Mouse (Mus musculus) kidney, embryonic 15.5 days (tissue): Measurements from ENCODE around the gene Gm10413. TPM values are rescaled to one million over a fixed set of nuclear protein-coding genes. Genes with fewer than 3 reads are reported as not detected.
"Not testable (repeated sequence)": the region's sequence is repeated elsewhere in the genome, so short reads cannot be mapped to it uniquely, and the experiment has no call there.

ENCODE experiments used
- ATAC-seq: fragments of 200-750 bp; cut with Nextera tagmentation; replicated peaks from 2 replicates; pipeline ENCODE4 v1.8.0; 2017; ENCODE audit warnings: moderate TSS enrichment; ENCODE audit not compliant: low FRiP score
- H3K27ac ChIP-seq: fragments of 300-500 bp; sonication (generic); 2 replicates; pipeline ENCODE4 v1.5.1; 2015; ENCODE audit warnings: mild to moderate bottlenecking, inconsistent platforms
- H3K27me3 ChIP-seq: fragments of 300-500 bp; sonication (generic); 2 replicates; pipeline ENCODE4 v1.6.1; 2015; ENCODE audit warnings: inconsistent platforms
- H3K36me3 ChIP-seq: fragments of 300-500 bp; sonication (generic); 2 replicates; pipeline ENCODE4 v1.6.1; 2015; ENCODE audit warnings: inconsistent platforms
- H3K4me1 ChIP-seq: fragments of 300-500 bp; sonication (generic); 2 replicates; pipeline ENCODE4 v1.6.1; 2015; ENCODE audit warnings: inconsistent platforms
- H3K4me2 ChIP-seq: fragments of 300-500 bp; sonication (generic); 2 replicates; pipeline ENCODE4 v1.6.1; 2015; ENCODE audit warnings: moderate library complexity, mild to moderate bottlenecking, inconsistent platforms
- H3K4me3 ChIP-seq: fragments of 300-500 bp; sonication (generic); replicated peaks from 2 replicates; pipeline ENCODE4 v1.5.1; 2015; ENCODE audit warnings: mild to moderate bottlenecking, inconsistent platforms
- H3K9ac ChIP-seq: fragments of 300-500 bp; sonication (generic); 2 replicates; pipeline ENCODE4 v1.6.1; 2015; ENCODE audit warnings: mild to moderate bottlenecking, inconsistent platforms
- H3K9me3 ChIP-seq: fragments of 300-500 bp; sonication (generic); replicated peaks from 2 replicates; pipeline ENCODE4 v1.6.1; 2016; ENCODE audit warnings: inconsistent platforms
- WGBS: fragments of 180-500 bp; shearing (Covaris S2); methylation state at CpG from one replicate; pipeline ENCODE4 v1.1.7; 2015; ENCODE audit warnings: mixed read lengths; 5-methylcytosine and 5-hydroxymethylcytosine counted together
- polyA plus RNA-seq: library from polyadenylated mRNA; unstranded; fragments of >200 nt; fragmentation: Nextera tagmentation; extraction: Ambion mirVana; gene quantifications from 2 replicates; pipeline ENCODE4 v1.2.1, GENCODE M21; 2015

Gm10413 gene
- not detected in 2 replicates for polyA plus RNA-seq

- not testable (repeated sequence) for ATAC-seq, H3K9me3 ChIP-seq, H3K27me3 ChIP-seq, H3K9ac ChIP-seq, H3K4me1 ChIP-seq, H3K4me3 ChIP-seq, H3K4me2 ChIP-seq, H3K36me3 ChIP-seq, H3K27ac ChIP-seq
- no CpG with 5 or more reads among the region's 2 CpGs for WGBS
Observed at GRCm38 (mm10) chr14:3394793-3395192, at the start of gene Gm10413. Gm10413 (plus strand) TSS chr14:3395093.

GRCm38 (mm10) chr14:3412314-3412713 is 17.4 kb downstream of the Gm10413 start, which contains the start of gene Gm10409:
Gm10409 (plus strand) TSS chr14:3412614.
- H3K4me1 ChIP-seq, H3K36me3 ChIP-seq, ATAC-seq, H3K27me3 ChIP-seq, H3K27ac ChIP-seq, H3K4me2 ChIP-seq, H3K9me3 ChIP-seq, H3K4me3 ChIP-seq, H3K9ac ChIP-seq: not testable (repeated sequence)
- no CpG with 5 or more reads among the region's 32 CpGs for WGBS

GRCm38 (mm10) chr14:3427803-3428202 is 32.9 kb downstream of the Gm10413 start, which contains the start of gene Gm3005:
Gm3005 (plus strand) TSS chr14:3428103.
- H3K4me1 ChIP-seq, H3K4me2 ChIP-seq, H3K4me3 ChIP-seq, H3K36me3 ChIP-seq, ATAC-seq, H3K27me3 ChIP-seq, H3K27ac ChIP-seq, H3K9ac ChIP-seq, H3K9me3 ChIP-seq: not testable (repeated sequence)
- WGBS = no CpG with 5 or more reads among the region's 2 CpGs

- not testable (repeated sequence) for ATAC-seq, H3K27ac ChIP-seq, H3K9me3 ChIP-seq, H3K4me3 ChIP-seq, H3K4me2 ChIP-seq, H3K36me3 ChIP-seq, H3K9ac ChIP-seq, H3K4me1 ChIP-seq, H3K27me3 ChIP-seq
- no CpG with 5 or more reads among the region's 3 CpGs for WGBS
Observed at GRCm38 (mm10) chr14:3449079-3449478, 54.2 kb downstream of the Gm10413 start, which contains the start of gene Gm10408. Gm10408 (plus strand) TSS chr14:3449379.

Other genes with a start within 250 kb of the Gm10413 start
- gene Gm5795, start 206.8 kb upstream of the Gm10413 start, polyA plus RNA-seq = not detected in 2 replicates
- gene D830030K20Rik, start 186.6 kb upstream of the Gm10413 start, polyA plus RNA-seq = 4.8 and 5.5 TPM in 2 replicates
- not detected in 2 replicates for gene Gm2956, start 62.5 kb upstream of the Gm10413 start, polyA plus RNA-seq
- 0.63 and 0.66 TPM in 2 replicates for gene Gm10409, start 17.5 kb downstream of the Gm10413 start, polyA plus RNA-seq
- 0.41 and 1.3 TPM in 2 replicates for gene Gm3005, start 33.0 kb downstream of the Gm10413 start, polyA plus RNA-seq
- gene Gm10408, start 54.3 kb downstream of the Gm10413 start, polyA plus RNA-seq = not detected in 2 replicates
- not detected in 2 replicates for gene Gm3012, start 239.4 kb downstream of the Gm10413 start, polyA plus RNA-seq